Mouse (Mus musculus) spleen, adult 12 weeks (tissue): Measurements from ENCODE around the gene Mknk1.

Experiments used
- DNase-seq: peaks from one replicate; pipeline ENCODE4 v3.0.0; 2022; ENCODE audit warnings: low spot score

The Mknk1 gene

DNA sequence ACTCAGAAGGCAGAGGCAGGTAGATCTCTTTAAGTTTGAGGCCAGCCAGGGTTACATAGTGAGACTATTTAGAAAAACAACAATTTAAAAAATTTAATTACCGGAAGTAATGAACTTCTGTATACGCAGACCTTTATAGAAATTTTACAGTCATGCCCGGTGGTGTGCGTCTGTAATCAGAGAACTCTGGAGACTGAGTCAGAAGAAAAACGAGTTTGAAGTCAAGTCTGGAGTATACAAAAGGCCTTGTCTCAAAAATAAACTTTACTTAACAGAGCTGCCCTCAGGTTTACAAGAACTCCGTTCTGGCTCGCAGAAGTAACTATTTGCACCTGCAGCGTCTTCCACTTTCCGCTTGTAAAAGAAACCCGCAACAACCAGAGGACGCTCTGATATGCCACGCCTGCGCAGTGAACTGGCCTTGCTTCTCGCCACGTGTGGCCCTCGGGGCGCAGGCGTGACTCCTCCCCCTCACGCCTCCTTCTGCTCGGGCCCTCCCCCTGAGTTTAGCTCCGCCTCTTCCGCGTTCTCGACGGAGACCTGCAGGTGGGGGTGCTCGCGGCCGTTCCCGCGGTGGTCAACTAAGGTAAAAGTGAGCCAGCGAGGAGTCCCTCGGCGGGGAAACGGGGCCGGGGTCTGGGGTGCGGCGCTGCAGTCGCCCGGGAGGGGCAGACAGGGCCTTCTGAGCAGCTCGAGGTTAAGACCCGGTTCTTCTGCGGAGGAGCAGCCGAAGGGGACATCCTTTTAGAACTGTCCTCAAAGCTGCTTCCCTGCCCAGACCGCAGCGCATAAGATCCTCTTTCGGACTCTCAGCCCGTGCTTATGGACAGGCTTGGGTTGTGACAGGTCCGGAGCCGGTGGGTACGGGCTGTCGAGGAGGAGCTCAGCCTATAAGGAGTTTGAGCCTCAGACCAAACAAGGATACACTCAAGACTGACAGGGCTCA, at the start of gene Mknk1:
Mknk1 (plus strand) TSS at position 503 of the 946 bp plus-strand sequence.
- DNase-seq: peak; percentile 92

DNA sequence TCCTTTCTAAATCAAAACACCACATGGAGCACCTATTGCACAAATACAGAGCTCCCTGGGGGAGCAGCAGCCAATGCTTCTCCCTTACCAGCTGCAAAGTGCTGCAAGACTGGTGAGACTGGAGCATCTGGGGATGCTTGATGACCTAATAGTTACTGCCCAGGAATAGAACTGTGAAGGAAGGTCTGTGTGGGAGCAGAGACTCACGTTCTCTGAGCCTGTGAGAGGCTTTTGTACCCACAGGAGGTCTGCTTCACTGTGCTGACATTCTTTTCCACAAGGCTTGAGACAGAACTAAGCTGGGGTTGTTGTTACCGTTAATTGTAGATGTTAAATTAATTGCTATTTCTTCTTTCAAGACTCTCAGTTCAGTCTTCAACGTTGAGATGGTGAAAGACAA, 48.1 kb upstream of the Mknk1 start:
- no peak for DNase-seq

DNA sequence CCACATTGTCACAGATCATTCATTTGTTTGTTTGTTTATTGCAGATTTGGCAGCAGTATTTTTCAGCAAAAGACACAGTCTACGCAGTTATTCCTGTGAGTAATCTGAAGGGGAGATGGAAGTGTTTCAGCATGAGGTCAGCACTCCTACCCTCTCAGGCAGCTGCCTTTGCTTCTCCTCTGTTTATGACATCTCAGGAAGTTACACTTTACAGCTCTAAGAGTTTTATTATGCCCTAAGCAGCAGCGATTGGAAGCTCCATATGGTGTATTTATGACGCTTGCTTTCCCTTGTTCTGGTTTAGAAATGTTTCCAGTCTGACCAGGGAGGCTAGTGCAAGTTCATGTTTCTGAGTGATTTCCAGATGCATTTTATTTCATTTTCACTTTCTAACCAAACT, 43.6 kb upstream of the Mknk1 start:
- no peak for DNase-seq

DNA sequence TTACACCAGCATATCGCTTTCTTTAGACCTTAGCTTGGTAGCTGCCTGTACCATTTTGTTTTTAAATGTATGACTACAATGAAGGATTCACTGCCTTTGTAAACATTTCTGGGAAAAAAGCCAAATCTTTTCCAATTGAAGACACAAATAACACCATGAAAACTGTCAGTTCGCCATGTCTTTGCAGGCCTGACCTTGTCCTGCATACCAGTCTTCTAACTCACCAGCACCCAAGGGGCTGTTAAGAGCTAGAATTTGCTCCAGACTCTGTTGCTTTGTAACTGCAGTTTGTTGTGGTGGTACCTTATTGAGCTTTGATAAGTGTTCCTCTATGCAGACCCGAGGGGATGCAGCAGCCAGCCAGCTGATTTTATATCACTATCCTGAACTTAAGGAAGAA, 39.0 kb upstream of the Mknk1 start:
- DNase-seq: no peak

DNA sequence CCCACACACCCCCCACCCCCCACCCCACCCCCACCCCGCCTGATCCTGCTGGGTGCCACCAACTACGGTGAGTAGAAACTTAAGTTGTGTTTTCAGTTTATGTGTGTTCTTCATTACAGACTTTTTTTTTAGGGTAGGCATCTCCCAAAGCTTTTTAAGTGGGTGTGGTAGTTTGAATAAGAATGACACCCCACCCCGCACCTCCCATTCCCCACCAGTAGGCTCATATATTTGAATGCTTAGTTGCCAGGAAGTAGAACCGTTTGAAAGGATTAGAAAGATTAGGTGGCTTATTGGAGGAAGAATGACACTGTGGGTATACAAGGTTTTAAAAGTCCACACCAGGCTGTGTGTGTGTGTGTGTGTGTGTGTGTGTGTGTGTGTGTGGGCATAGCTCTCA, 26.7 kb upstream of the Mknk1 start:
- DNase-seq: no peak

DNA sequence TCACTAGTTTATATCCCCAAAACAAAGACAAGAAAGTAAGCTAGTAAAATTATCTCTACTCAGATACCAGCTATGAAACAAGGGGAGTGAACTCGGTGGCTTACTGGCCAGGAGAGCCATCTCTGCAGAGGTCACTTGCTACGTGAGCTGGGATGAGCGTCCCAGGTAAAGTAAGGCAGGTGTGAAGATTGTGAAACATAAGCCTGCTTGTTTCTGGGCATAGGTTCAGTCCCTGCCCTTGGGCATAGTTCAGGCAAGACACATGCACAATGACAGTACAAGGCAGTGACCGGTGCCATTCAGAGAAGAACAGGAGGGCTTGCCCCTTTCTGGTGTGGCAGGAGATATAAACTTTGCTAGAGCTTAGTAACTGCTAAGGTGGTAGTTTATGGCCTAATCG, 23.4 kb upstream of the Mknk1 start:
- no peak for DNase-seq

DNA sequence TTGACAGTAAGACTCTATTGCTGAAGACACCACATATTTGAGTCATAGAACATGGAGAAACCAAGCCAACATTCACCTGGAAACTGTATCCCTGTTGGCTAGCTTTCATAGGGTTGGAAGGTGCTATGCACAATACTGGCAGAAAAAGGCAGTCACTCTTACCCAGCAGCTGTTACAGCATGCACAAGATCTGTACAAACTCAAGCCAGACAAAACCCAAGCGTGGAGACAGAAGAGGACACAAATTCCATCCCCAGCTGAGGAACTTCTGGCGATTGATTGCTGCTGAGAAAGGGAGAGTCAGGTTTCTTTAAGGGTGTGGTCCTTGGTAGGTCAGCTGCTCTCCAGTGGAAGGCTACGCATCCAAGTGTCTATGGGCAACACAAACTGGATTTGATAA, 18.8 kb upstream of the Mknk1 start:
- DNase-seq: no peak

DNA sequence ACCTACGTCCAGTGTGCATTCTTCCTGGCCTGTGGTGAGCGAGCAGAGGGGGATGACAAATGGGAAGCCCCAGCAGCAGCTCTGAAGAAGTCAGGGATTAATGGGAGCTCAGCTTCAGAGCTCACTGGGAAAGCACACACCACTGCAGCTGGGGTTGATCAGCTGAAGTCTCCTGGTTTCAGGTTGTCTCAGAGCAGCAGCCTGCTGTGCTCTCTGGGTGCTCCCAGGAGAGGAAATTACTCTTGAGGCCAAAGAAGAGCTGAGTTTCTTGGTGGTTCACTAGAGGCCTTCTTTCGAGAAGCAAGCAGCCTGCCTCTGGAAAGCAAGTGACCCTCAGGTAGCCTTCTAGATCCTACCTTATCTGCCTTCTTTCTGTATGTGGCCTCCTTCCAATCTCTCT, 18.1 kb upstream of the Mknk1 start:
- DNase-seq: no peak

DNA sequence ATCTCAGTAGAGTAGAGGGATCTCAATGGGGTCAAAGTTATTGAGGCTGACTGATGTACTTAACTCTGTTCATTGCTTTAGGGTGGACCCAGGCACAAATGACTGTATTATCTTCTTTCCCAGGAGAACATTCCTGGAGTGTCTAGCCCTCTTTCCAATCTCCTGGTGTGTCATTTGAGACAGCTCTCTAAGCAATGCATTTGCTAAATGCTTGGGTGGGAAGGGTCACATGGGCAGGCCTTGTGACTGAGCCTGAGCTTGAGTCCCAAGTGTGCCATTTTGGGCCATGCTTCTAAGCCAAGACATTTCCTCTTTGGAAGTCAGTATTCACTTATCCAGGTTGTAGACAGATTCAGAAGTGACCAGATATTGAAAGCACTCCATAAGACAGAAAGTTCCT, 17.6 kb upstream of the Mknk1 start:
- DNase-seq: no peak

DNA sequence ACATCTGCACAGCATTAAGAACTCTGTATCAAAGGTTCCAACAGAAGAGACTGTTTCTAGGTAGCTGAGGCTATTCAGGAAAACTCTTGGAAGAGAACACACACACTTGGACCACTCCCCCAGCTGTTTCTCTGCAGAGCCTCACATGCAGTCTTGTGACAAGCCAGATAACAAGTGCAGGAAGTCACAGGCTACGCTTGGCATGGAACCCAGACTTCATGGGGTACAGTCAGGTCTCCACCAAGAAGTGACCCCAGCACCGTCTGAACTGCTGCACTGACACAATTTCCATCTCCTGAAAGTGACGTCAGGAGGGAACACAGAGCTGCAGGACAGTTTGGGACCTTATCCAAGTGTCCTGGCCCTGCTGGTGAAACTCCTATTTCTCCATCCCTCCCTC, 17.1 kb upstream of the Mknk1 start:
- DNase-seq: no peak

DNA sequence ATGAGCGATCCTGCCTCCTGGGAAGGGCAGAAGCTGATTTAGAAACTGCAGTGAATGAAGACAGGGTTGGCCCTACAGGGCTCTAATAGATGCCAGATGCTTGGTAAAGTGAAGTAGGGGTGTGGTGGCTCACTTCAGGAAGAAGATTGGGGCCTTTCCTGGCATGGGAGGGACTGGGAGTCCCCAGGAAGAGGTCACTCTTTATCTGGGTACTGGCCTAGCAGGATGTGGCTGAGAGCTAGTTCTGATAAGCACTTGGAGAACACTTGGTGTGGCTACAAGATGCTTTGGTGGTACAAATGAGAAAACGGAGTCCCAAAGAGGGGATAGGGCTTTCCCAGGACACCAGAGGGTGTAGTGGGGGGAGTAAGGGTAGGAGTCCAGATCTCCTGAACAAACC, 14.8 kb upstream of the Mknk1 start:
- DNase-seq: no peak

DNA sequence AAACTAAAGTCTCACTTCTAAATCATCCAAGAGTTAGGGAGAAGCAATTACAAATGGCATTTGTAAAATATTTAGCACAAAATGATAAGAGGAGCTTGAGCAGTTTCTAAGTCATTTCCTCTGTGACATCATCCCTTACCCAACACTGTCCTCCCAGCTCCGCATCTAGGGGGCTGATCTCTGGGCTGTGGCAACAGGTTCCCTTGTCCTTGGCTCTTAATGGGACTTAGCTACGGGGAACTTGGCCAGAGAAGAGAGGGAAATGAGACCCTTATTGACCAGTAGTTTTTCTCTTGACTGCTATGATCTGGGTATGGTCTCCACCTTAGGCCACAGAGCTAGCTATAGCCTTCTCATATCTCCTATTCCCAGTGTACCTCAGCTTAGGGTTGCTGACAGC, 13.7 kb upstream of the Mknk1 start:
- DNase-seq: no peak

DNA sequence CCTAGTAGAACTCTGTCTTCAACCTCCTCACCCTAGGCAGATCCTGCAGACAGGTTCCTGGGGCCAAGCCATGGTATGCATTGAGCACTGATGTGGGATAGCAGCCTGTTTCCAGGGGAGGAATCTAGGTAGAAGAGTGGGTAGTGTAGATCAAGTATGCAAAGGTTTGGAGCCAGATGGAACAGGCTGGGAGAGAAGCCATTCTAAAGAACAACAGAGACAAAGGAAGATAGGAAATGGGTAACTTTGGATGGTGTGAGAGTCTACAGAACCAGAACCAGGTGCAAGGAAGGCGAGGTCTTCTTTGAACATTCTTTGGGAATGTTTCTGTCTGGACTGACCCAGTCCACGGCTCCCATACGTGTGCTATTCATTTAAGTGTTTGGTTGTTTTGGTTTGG, 11.9 kb upstream of the Mknk1 start:
- DNase-seq: no peak

DNA sequence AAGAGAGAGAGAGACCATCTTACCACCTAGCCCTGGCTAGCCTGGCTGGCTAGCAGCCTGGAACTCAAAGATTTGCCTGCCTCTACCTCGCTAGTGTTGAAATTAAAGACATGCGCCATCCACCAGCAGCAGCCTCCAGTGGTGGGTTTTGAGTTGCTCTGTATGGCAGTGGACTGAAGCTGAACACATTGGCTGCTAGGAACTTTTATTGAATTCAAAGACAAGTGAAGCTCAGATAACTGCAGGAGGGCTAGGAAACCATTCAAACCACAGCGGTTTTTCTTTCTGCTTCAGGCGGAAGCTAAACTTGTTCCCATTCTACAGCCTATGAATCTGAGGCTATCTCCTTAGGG, 11.5 kb upstream of the Mknk1 start:
- DNase-seq: no peak

DNA sequence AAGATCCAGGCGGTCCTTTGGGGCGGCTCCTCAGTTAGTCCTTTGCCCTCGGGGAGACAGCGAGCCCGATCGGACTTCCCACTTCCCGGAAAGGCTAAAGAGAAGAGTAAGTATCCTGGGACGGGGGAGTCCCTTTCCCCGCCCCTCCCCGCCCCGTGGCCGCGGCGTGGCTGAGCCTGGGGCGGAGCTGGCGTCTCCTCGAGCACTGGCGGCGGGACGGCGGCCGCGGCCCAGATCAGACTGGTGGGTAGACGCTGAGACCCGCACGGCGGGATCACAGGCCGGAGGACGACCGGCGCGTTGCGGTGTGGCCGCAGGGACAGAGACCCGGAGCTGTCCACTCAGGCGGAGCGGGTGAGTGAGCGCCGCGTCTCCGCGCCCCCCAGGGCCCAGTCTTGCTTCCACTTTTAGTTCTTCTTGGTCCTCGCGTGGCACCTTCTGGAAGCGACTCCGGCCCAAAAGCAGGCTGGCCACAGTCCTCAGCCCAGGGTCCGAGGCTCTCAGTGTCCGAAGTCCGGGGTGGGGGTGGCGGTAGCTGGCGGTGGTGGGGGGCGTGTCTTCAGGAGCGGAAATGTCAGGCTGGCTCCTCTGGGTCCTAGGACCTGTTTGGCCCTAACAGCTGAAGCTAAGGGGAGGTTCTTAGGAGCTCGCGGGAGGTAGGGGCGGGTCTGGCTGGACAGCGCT, 11.0 kb upstream of the Mknk1 start, which contains the start of gene Mob3c:
Mob3c (plus strand) TSS at position 205 of the 684 bp plus-strand sequence.
- peak; percentile 67 for DNase-seq

DNA sequence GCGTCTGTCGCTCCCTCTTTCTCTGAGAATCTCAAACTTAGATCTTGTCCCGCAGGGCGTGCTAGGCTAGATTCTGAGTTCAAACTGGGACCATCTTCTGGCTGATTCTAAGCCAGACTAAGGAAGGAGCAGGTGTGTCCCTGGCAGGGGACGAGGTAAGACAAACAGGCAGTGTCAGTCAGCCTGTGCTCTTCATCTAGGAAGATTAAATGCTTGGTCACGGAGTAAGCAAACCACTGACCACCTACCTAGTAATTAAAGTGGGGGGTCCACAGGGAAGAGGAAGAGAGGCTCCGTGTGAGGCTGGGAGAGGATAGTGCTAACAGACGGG, 10.5 kb upstream of the Mknk1 start:
- DNase-seq: no peak

DNA sequence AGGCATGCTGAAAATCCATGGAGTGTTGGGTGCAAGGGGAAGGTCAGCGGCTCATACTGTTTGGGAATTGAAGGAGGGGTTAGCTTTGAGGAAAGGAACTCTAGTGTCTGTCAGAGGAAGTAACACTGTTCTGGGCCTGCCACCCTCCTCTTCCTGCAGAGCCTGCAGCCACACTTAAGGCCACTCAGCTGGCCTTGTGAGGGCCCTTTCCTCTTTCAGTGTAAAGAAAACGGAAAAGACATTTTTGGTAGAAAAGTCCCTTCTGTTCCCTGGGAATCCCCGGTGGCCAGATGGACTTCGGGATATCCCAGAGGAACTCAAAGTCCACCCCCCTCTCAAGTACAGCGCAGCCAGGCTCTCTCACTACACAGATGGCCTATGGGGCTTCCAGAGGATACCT, 8.5 kb upstream of the Mknk1 start:
- no peak for DNase-seq

DNA sequence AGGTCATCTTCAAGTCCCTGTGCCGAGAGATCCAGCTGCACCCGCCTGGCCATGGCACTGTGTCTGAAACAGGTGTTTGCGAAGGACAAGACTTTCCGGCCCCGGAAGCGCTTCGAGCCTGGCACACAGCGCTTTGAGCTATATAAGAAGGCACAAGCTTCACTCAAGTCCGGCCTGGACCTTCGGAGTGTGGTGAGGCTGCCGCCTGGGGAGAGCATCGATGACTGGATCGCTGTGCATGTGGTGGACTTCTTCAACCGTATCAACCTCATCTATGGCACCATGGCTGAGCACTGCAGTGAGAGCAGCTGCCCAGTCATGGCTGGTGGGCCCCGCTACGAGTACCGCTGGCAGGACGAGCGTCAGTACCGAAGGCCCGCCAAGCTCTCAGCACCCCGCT, 7.8 kb upstream of the Mknk1 start:
- DNase-seq: no peak

DNA sequence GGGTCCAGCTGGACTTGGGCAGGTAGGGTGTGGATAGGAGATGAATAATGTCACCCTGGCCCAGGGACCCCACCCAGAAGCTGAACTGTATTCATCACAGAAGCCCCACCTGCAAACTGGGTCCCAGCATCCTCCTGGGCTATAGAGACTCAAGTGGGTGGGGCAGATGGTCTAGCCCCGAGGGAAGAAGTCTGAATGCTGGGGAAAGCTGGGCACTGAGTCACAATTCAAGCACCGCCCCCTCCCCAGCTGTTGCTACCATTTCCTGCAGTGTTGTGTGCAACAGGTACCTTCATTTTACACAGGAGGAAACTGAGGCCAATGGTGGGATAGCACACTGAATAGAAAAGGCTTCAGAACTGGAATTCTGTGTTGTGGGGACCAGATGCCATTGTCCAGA, 7.0 kb upstream of the Mknk1 start:
- DNase-seq: no peak

DNA sequence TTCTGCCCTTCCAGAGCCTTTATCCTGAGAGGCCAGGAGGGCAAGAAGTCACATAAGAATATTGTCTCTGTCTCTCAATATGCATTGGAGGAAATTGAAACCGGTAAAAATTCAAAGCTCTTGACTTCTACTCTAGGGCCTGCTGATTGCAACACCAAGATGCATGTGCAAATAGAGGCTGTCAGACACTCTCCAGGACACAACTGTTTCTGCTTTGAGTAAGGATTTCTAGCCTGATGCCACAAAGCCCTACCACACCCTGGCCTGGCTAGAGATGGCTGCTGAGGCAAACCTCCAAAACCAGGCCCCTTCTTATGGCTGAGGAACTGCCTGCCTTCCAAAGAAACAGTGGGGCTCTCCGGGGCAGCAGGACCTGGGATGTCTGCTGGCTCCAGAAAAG, 3.4 kb upstream of the Mknk1 start:
- DNase-seq: no peak

DNA sequence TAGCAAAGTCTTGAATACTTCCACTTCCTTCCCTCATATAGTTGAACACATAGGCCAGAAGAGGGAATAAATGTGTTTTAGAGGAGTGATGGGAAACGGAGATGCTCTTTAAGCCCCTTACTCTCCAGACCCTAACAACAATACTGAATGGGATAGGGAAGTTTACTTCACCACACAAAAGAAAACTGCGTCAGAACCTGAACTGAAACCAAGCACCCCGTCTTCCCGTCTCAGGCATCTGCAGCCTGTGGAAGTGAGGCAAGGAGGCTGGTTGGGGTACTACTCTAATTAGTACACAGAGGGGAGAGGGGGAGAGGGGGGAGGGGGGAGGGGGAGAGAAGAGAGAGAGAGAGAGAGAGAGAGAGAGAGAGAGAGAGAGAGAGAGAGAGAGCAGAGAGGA, 802 bp upstream of the Mknk1 start:
- DNase-seq: no peak

DNA sequence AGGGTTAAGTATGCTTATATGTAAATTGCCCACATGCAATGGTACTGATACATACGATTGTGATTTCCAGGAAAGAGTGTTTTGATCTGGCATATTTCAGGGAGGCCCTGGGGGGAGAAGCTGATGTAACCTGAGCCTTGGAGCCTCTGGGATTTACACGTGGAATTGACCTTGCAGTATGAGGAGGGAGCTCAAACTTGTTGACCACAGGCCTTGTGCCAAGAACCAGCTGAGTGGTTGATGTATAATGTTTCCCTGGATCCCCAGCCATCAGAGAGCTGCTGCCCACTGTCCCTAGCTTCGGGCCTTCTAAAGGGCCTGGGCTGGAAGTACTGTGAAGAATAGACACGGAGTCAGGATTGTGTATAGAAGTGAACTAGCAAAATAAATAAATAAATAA, 958 bp downstream of the Mknk1 start:
- DNase-seq: no peak

DNA sequence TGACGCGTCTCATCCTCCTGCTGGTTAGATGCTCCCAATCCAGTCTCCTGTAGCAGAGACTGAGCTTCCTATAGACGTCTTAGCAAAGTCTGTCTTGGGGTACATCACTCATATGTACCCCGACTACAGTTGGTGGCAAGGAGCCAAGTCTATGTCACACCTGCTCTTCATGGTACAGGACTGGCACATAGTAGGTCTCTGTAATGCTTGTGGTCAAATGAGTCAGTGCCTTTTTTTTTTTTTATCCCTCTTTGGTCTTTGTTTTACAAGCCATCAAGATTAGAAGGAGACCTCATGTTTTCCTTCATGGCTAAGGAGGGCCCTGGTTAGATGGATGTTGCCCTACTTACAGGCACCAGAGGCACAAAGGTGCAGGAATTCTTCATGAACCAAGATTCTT, 1.8 kb downstream of the Mknk1 start:
- DNase-seq: no peak

DNA sequence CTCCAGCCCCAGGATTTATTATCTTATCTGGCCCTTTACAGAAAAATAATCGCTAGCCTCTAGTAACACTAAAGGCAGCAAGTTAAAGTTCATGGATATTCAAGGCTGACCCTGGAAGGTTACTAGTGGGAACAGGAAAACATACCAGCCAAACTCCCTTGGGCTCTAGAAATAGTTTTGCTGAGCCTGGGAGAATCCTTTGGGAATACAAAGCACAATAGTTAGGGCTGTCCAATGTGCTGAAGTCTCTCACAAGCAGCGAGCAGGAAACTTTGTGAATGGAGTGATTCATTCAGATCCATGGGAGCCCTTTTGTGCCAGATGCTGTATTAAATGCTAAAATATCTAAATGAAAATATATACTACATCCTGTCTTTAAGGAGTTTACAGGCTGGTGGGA, 7.7 kb downstream of the Mknk1 start:
- DNase-seq: no peak
